Mouse (Mus musculus) midbrain, embryonic 12.5 days (tissue): ENCODE results near the gene Vasp. TPM values are rescaled to one million over a fixed set of nuclear protein-coding genes. Genes with fewer than 3 reads are reported as not detected.

Experiments used
- ATAC-seq: fragments of 200-750 bp; cut with Nextera tagmentation; 2 replicates; pipeline ENCODE4 v1.8.0; 2017; ENCODE audit warnings: low read depth, moderate TSS enrichment, moderate library complexity; ENCODE audit not compliant: low FRiP score
- H3K27ac ChIP-seq: fragments of 300-500 bp; sonication (generic); replicated peaks from 2 replicates; pipeline ENCODE4 v1.5.1; 2016; ENCODE audit warnings: mild to moderate bottlenecking
- H3K27me3 ChIP-seq: fragments of 300-500 bp; sonication (generic); 2 replicates; pipeline ENCODE4 v1.6.1; 2016; ENCODE audit warnings: mild to moderate bottlenecking
- H3K36me3 ChIP-seq: fragments of 300-500 bp; sonication (generic); 2 replicates; pipeline ENCODE4 v1.6.1; 2016
- H3K4me1 ChIP-seq: fragments of 300-500 bp; sonication (generic); 2 replicates; pipeline ENCODE4 v1.6.1; 2016
- H3K4me2 ChIP-seq: fragments of 300-500 bp; sonication (generic); replicated peaks from 2 replicates; pipeline ENCODE4 v1.6.1; 2016; ENCODE audit warnings: mild to moderate bottlenecking, moderate library complexity
- H3K4me3 ChIP-seq: fragments of 300-500 bp; sonication (generic); 2 replicates; pipeline ENCODE4 v1.5.1; 2016; ENCODE audit warnings: mild to moderate bottlenecking
- H3K9ac ChIP-seq: fragments of 300-500 bp; sonication (generic); replicated peaks from 2 replicates; pipeline ENCODE4 v1.6.1; 2016; ENCODE audit warnings: mild to moderate bottlenecking, moderate library complexity
- H3K9me3 ChIP-seq: fragments of 300-500 bp; sonication (generic); 2 replicates; pipeline ENCODE4 v1.6.1; 2016; ENCODE audit warnings: mild to moderate bottlenecking
- WGBS: fragments of 180-500 bp; shearing (Covaris S2); methylation state at CpG from one replicate; pipeline ENCODE4 v1.1.7; 2016; 5-methylcytosine and 5-hydroxymethylcytosine counted together
- polyA plus RNA-seq: library from polyadenylated mRNA; unstranded; fragments of >200 nt; fragmentation: Nextera tagmentation; extraction: Ambion mirVana; gene quantifications from 2 replicates; pipeline ENCODE4 v1.2.1, GENCODE M21; 2016

The Vasp gene
- polyA plus RNA-seq, 1 experiment from 2014 or later, result 47.1 TPM

- peaks cover 19% of the 10 kb centered on the region; the same call in 1 of the 2 replicates for H3K36me3 ChIP-seq
- H3K4me2 ChIP-seq, result peak overlapping the region; percentile 84
- WGBS, result 0% methylated on average over 14 of the region's 14 CpGs
- no peaks in the 10 kb centered on the region for H3K9me3 ChIP-seq
- peak overlapping the region; percentile 72 for H3K9ac ChIP-seq
- no peak for ATAC-seq
- peaks cover 18% of the 10 kb centered on the region for H3K4me1 ChIP-seq
- peak overlapping the region; percentile 78 for H3K27ac ChIP-seq
- peak overlapping the region; percentile 66 for H3K4me3 ChIP-seq
- H3K27me3 ChIP-seq, result no peaks in the 10 kb centered on the region
Measured at GRCm38 (mm10) chr7:19228793-19229148, 42.8 kb downstream of the Vasp start.

GRCm38 (mm10) chr7:19227883-19228792 lies 43.5 kb downstream of the Vasp start, which contains the start of gene Opa3:
Gene Opa3, plus strand, starts transcription at chr7:19228334.
- Histone ChIP-seq H3K27me3 (no peaks in the 10 kb centered on the region), H3K4me1 (peaks cover 18% of the 10 kb centered on the region), H3K4me2 (peak within 1 kb of the TSS; percentile 84), H3K4me3 (peak within 1 kb of the TSS; percentile 66), H3K9me3 (no peaks in the 10 kb centered on the region), H3K9ac (peak within 1 kb of the TSS; percentile 80), H3K27ac (peak within 1 kb of the TSS; percentile 99), H3K36me3 (peaks cover 19% of the 10 kb centered on the region; the same call in 1 of the 2 replicates)
- under 1% methylated on average over 89 of the region's 91 CpGs for WGBS
- ATAC-seq, result peak; percentile 95

GRCm38 (mm10) chr7:19226817-19227797 lies 44.5 kb downstream of the Vasp start:
- Histone ChIP-seq H3K9ac (peak overlapping the region; percentile 77), H3K4me3 (peak overlapping the region; percentile 66), H3K27ac (peak overlapping the region; percentile 99), H3K4me1 (peaks cover 18% of the 10 kb centered on the region), H3K9me3 (no peaks in the 10 kb centered on the region), H3K36me3 (peaks cover 19% of the 10 kb centered on the region; the same call in 1 of the 2 replicates), H3K4me2 (peak overlapping the region; percentile 80), H3K27me3 (no peaks in the 10 kb centered on the region)
- peak; percentile 45 for ATAC-seq
- WGBS, result 22% methylated on average over 20 of the region's 20 CpGs

DNA sequence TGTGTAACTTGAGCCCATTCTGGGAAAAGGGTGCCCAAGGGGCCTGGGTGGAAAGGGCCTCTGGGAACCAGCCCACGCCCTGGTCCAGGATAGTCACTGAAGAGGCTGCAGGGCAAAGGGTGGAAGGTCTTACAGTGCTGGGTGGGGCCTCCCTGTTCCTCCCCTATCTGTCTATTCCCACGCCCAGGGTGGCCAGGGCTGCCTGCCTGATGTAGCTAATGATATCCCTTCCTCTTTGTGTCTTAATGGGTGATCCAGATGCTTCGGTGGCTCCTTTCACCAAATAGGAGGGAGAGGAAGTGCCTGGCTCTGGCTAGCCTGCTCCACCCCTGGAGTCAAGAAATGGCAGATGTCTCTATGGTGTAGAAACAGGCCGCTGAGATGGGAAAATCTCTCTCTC lies 46.7 kb downstream of the Vasp start:
- no peak overlapping the region for H3K27ac ChIP-seq
- no peak overlapping the region for H3K4me2 ChIP-seq
- ATAC-seq, result no peak
- H3K9ac ChIP-seq, result no peak overlapping the region
- H3K27me3 ChIP-seq, result no peaks in the 10 kb centered on the region
- peaks cover 17% of the 10 kb centered on the region for H3K4me1 ChIP-seq
- peaks cover 17% of the 10 kb centered on the region; the same call in 1 of the 2 replicates for H3K36me3 ChIP-seq
- H3K9me3 ChIP-seq, result no peaks in the 10 kb centered on the region
- WGBS, result 82% methylated on average over 3 of the region's 4 CpGs
- no peak overlapping the region for H3K4me3 ChIP-seq

- H3K9ac ChIP-seq, result no peak overlapping the region
- 91% methylated on average over 14 of the region's 14 CpGs for WGBS
- peaks cover 10% of the 10 kb centered on the region for H3K4me1 ChIP-seq
- H3K27ac ChIP-seq, result no peak overlapping the region
- no peak overlapping the region for H3K4me3 ChIP-seq
- no peak overlapping the region for H3K4me2 ChIP-seq
- peaks cover 17% of the 10 kb centered on the region; the same call in 1 of the 2 replicates for H3K36me3 ChIP-seq
- H3K9me3 ChIP-seq, result no peaks in the 10 kb centered on the region
- ATAC-seq, result no peak
- no peaks in the 10 kb centered on the region for H3K27me3 ChIP-seq
Measured at GRCm38 (mm10) chr7:19222875-19223274, 48.7 kb downstream of the Vasp start.

DNA sequence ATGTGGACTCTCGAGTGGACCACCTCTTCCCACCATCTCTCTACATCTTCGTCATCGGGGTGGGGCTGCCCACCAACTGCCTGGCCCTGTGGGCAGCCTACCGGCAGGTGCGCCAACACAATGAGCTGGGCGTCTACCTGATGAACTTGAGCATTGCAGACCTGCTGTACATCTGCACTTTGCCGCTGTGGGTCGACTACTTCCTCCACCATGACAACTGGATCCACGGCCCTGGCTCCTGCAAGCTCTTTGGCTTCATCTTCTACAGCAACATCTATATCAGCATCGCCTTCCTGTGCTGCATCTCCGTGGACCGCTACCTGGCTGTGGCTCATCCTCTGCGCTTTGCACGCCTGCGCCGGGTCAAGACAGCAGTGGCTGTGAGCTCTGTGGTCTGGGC lies 49.4 kb downstream of the Vasp start:
- Histone ChIP-seq H3K9me3 (no peaks in the 10 kb centered on the region), H3K36me3 (peaks cover 17% of the 10 kb centered on the region; the same call in 1 of the 2 replicates), H3K4me1 (peaks cover 7% of the 10 kb centered on the region), H3K4me2 (no peak overlapping the region), H3K27me3 (no peaks in the 10 kb centered on the region), H3K9ac (no peak overlapping the region), H3K27ac (no peak overlapping the region), H3K4me3 (no peak overlapping the region)
- 98% methylated on average over 16 of the region's 16 CpGs for WGBS
- ATAC-seq, result no peak

DNA sequence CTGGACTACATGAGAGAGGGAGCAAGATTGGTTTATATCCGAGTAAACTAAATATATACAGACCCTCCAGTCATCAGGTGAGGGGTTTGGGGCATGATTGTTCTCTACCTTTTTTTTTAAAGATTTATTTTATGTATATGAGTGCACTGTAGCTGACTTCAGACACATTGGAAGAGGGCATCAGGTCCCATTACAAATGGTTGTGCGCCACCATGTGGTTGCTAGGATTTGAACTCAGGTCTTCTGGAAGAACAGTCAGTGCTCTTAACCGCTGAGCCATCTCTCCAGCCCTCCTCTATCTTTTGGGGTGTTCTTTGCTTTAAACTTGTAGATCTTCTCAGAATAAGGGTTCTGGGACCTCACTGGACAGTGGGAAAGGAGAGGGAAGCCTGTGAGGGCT lies 51.6 kb downstream of the Vasp start:
- 67% methylated on average over 3 of the region's 3 CpGs for WGBS
- no peak for ATAC-seq
- Histone ChIP-seq H3K9ac (no peak overlapping the region), H3K27ac (no peak overlapping the region), H3K9me3 (no peaks in the 10 kb centered on the region), H3K4me1 (no peaks in the 10 kb centered on the region), H3K4me2 (no peak overlapping the region), H3K4me3 (no peak overlapping the region), H3K36me3 (0 out of 2 replicates have a peak, but pooled peaks cover 8% of the 10 kb centered on the region), H3K27me3 (no peaks in the 10 kb centered on the region)

GRCm38 (mm10) chr7:19217944-19218343 lies 53.7 kb downstream of the Vasp start:
- Histone ChIP-seq H3K27ac (no peak overlapping the region), H3K36me3 (0 out of 2 replicates have a peak, but pooled peaks cover 6% of the 10 kb centered on the region), H3K9me3 (no peaks in the 10 kb centered on the region), H3K4me3 (no peak overlapping the region), H3K4me2 (no peak overlapping the region), H3K27me3 (peaks cover 16% of the 10 kb centered on the region), H3K9ac (no peak overlapping the region), H3K4me1 (no peaks in the 10 kb centered on the region; the same call in 1 of the 2 replicates)
- no peak for ATAC-seq
- 3% methylated on average over 2 of the region's 3 CpGs for WGBS

GRCm38 (mm10) chr7:19217492-19217891 lies 54.1 kb downstream of the Vasp start:
- peaks cover 4% of the 10 kb centered on the region; the same call in 1 of the 2 replicates for H3K4me1 ChIP-seq
- no peak for ATAC-seq
- 75% methylated on average over 5 of the region's 5 CpGs for WGBS
- peaks cover 20% of the 10 kb centered on the region for H3K27me3 ChIP-seq
- H3K4me2 ChIP-seq, result no peak overlapping the region
- H3K9ac ChIP-seq, result no peak overlapping the region
- H3K4me3 ChIP-seq, result no peak overlapping the region
- H3K9me3 ChIP-seq, result no peaks in the 10 kb centered on the region
- 0 out of 2 replicates have a peak, but pooled peaks cover 5% of the 10 kb centered on the region for H3K36me3 ChIP-seq
- H3K27ac ChIP-seq, result no peak overlapping the region

GRCm38 (mm10) chr7:19214940-19215339 lies 56.7 kb downstream of the Vasp start:
- 69% methylated on average over 9 of the region's 9 CpGs for WGBS
- ATAC-seq, result no peak
- Histone ChIP-seq H3K4me2 (no peak overlapping the region), H3K4me3 (no peak overlapping the region), H3K4me1 (peaks cover 12% of the 10 kb centered on the region), H3K27me3 (peaks cover 29% of the 10 kb centered on the region), H3K36me3 (no peaks in the 10 kb centered on the region), H3K9ac (no peak overlapping the region), H3K9me3 (0 out of 2 replicates have a peak, but pooled peaks cover 3% of the 10 kb centered on the region), H3K27ac (no peak overlapping the region)

GRCm38 (mm10) chr7:19214369-19214768 lies 57.2 kb downstream of the Vasp start:
- Histone ChIP-seq H3K4me3 (no peak overlapping the region), H3K27me3 (peaks cover 29% of the 10 kb centered on the region), H3K27ac (no peak overlapping the region), H3K9ac (no peak overlapping the region), H3K4me1 (peaks cover 12% of the 10 kb centered on the region), H3K4me2 (no peak overlapping the region), H3K36me3 (no peaks in the 10 kb centered on the region), H3K9me3 (0 out of 2 replicates have a peak, but pooled peaks cover 4% of the 10 kb centered on the region)
- 78% methylated on average over 7 of the region's 7 CpGs for WGBS
- no peak for ATAC-seq
